Mouse (Mus musculus): ENCODE data around the gene E130114P18Rik.

GRCm38 (mm10) chr4:97635296-97635755 lies 142.6 kb downstream of the E130114P18Rik start:
- no peak for TF ChIP-seq CEBPB (IDR thresholded peaks at IDR 0.05; ENCODE audit: low read depth)
- no peak for TF ChIP-seq CTCF (IDR thresholded peaks at IDR 0.05; ENCODE audit: control insufficient read depth, insufficient read depth, insufficient read length)
- TF ChIP-seq USF1 (IDR thresholded peaks at IDR 0.05; ENCODE audit: low read depth), result no peak
- TF ChIP-seq MAX (IDR thresholded peaks at IDR 0.05), result no peak

Measured in C2C12 (cell line).